Mouse (Mus musculus) brain, embryonic 18.5 days (tissue): ENCODE data around the gene Srsf5.
"Not testable (repeated sequence)": the region's sequence is repeated elsewhere in the genome, so short reads cannot be mapped to it uniquely, and the experiment has no call there.

ENCODE experiments used
- DNase-seq: peaks from one replicate; pipeline ENCODE4 v3.0.0-alpha.2; 2012; ENCODE audit warnings: low read depth, low spot score

Srsf5 gene

GRCm38 (mm10) chr12:80948202-80948601 lies 2.9 kb downstream of the Srsf5 start:
- no peak for DNase-seq

- not testable (repeated sequence) for DNase-seq
Observed at GRCm38 (mm10) chr12:80949603-80950002, 4.3 kb downstream of the Srsf5 start.

GRCm38 (mm10) chr12:80951640-80952219 lies 6.4 kb downstream of the Srsf5 start:
- DNase-seq = no peak

- no peak for DNase-seq
Observed at GRCm38 (mm10) chr12:80952526-80952925, 7.2 kb downstream of the Srsf5 start.

- no peak for DNase-seq
Observed at GRCm38 (mm10) chr12:80956039-80956438, 10.7 kb downstream of the Srsf5 start.

GRCm38 (mm10) chr12:80957961-80958360 lies 12.7 kb downstream of the Srsf5 start:
- DNase-seq = no peak

- DNase-seq = no peak
Observed at GRCm38 (mm10) chr12:80962566-80962965, 17.3 kb downstream of the Srsf5 start.

GRCm38 (mm10) chr12:80966059-80966838 lies 20.9 kb downstream of the Srsf5 start:
- no peak for DNase-seq

- DNase-seq = no peak
Observed at GRCm38 (mm10) chr12:80967918-80968317, 22.6 kb downstream of the Srsf5 start.

GRCm38 (mm10) chr12:80968605-80969004 lies 23.3 kb downstream of the Srsf5 start, which contains the start of gene Slc10a1:
Slc10a1 (minus strand) TSS chr12:80968705.
- no peak for DNase-seq

- DNase-seq = no peak
Observed at GRCm38 (mm10) chr12:80970181-80970705, 24.9 kb downstream of the Srsf5 start.

GRCm38 (mm10) chr12:80971756-80972155 lies 26.5 kb downstream of the Srsf5 start:
- DNase-seq = no peak

- DNase-seq = no peak
Observed at GRCm38 (mm10) chr12:80975939-80976671, 30.8 kb downstream of the Srsf5 start.

GRCm38 (mm10) chr12:80982326-80982725 lies 37.0 kb downstream of the Srsf5 start:
- DNase-seq = peak; percentile 20

GRCm38 (mm10) chr12:80983695-80984094 lies 38.4 kb downstream of the Srsf5 start:
- DNase-seq = no peak

- DNase-seq = no peak
Observed at GRCm38 (mm10) chr12:80986628-80987027, 41.3 kb downstream of the Srsf5 start.

GRCm38 (mm10) chr12:80988286-80988685 lies 43.0 kb downstream of the Srsf5 start:
- DNase-seq = no peak

- no peak for DNase-seq
Observed at GRCm38 (mm10) chr12:80990901-80991445, 45.7 kb downstream of the Srsf5 start.

- DNase-seq = no peak
Observed at GRCm38 (mm10) chr12:80991806-80992205, 46.5 kb downstream of the Srsf5 start.

GRCm38 (mm10) chr12:80992540-80993122 lies 47.3 kb downstream of the Srsf5 start:
- DNase-seq = no peak

- DNase-seq = no peak
Observed at GRCm38 (mm10) chr12:80993773-80994172, 48.5 kb downstream of the Srsf5 start.

- DNase-seq = no peak
Observed at GRCm38 (mm10) chr12:80995326-80995725, 50.0 kb downstream of the Srsf5 start.
